Mouse (Mus musculus): ENCODE measurements around the gene Vmn2r49.
"Not testable (repeated sequence)": the region's sequence is repeated elsewhere in the genome, so short reads cannot be mapped to it uniquely, and the experiment has no call there.

Gene Vmn2r49

DNA sequence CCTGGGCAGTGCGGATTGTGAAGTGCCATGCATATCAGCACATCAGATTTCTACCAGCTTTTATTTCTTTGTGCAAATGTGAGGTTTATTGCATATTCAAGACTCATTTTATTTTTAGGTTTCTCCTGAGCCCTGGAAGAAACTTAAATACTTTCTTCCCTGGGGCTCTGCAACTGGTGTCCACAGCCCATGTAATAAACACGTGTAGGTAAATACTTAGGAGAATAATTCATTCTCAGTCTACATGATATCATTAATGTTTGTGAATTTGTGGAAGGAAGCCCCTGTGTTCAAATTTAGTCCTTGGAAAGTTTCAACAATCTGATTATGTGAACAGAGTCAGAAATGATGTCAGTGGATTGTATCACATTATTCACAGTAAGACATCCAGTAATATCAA is at the start of gene Vmn2r49:
Vmn2r49 (minus strand) TSS at position 101 of the 400 bp plus-strand sequence.
- DNase-seq (ENCODE audit: low spot score in 2 of 2) = not testable (repeated sequence)

DNA sequence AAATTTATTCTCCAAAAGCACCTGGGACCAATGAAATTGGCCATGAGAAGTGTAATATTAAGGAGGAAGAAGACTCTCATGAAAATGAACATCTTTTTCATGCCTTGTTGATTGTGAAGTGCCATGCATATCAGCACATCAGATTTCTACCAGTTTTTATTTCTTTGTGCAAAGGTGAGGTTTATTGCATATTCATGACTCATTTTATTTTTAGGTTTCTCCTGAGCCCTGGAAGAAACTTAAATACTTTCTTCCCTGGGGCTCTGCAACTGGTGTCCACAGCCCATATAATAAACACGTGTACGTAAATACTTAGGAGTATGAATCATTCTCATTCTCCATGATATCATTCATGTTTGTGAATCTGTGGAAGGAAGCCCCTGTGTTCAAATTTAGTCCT is 38.6 kb downstream of the Vmn2r49 start, which contains the start of gene Vmn2r48:
Vmn2r48 (minus strand) TSS at position 101 of the 400 bp plus-strand sequence.
- not testable (repeated sequence) for DNase-seq (ENCODE audit: low spot score in 2 of 2)
